Mouse (Mus musculus) intestine, postnatal 0 days (tissue): Measurements from ENCODE around the gene Wipi2. TPM values are rescaled to one million over a fixed set of nuclear protein-coding genes. Genes with fewer than 3 reads are reported as not detected.

Source experiments
- ATAC-seq: fragments of 200-750 bp; cut with Nextera tagmentation; 2 replicates; pipeline ENCODE4 v1.8.0; 2017; ENCODE audit warnings: mild to moderate bottlenecking, moderate TSS enrichment, moderate library complexity
- H3K27ac ChIP-seq: fragments of 300-500 bp; sonication (generic); 2 replicates; pipeline ENCODE4 v1.5.1; 2014; ENCODE audit warnings: mild to moderate bottlenecking, low read depth, low read length, moderate library complexity
- H3K27me3 ChIP-seq: fragments of 300-500 bp; sonication (generic); replicated peaks from 2 replicates; pipeline ENCODE4 v1.6.1; 2014; ENCODE audit warnings: low read length, mixed read lengths; ENCODE audit not compliant: control insufficient read depth, insufficient read depth
- H3K36me3 ChIP-seq: fragments of 300-500 bp; sonication (generic); 2 replicates; pipeline ENCODE4 v1.6.1; 2014; ENCODE audit warnings: mild to moderate bottlenecking, moderate library complexity; ENCODE audit not compliant: control insufficient read depth, insufficient read depth
- H3K4me1 ChIP-seq: fragments of 300-500 bp; sonication (generic); replicated peaks from 2 replicates; pipeline ENCODE4 v1.6.1; 2014; ENCODE audit warnings: antibody characterized with exemption, low read length, mixed read lengths; ENCODE audit not compliant: control insufficient read depth, insufficient read depth
- H3K4me2 ChIP-seq: fragments of 300-500 bp; sonication (generic); replicated peaks from 2 replicates; pipeline ENCODE4 v1.6.1; 2014; ENCODE audit warnings: low read depth, mild to moderate bottlenecking, moderate library complexity
- H3K4me3 ChIP-seq: fragments of 300-500 bp; sonication (generic); 2 replicates; pipeline ENCODE4 v1.5.1; 2014; ENCODE audit warnings: low read depth, low read length
- H3K9ac ChIP-seq: fragments of 300-500 bp; sonication (generic); 2 replicates; pipeline ENCODE4 v1.6.1; 2014; ENCODE audit warnings: mild to moderate bottlenecking, low read depth, low read length
- H3K9me3 ChIP-seq: fragments of 300-500 bp; sonication (generic); 2 replicates; pipeline ENCODE4 v1.6.1; 2016; ENCODE audit warnings: mixed run types; ENCODE audit not compliant: control insufficient read depth
- CTCF ChIP-seq: sonication (generic); IDR thresholded peaks from 2 replicates; pipeline ENCODE4 v1.5.1; 2016; ENCODE audit warnings: low read depth, mild to moderate bottlenecking, control low read depth, antibody characterized with exemption, moderate library complexity
- WGBS: fragments of 180-500 bp; shearing (Covaris S2); extraction: QIAGEN DNeasy Blood & Tissue Kit; methylation state at CpG from one replicate; pipeline ENCODE4 v1.1.7; 2014; 5-methylcytosine and 5-hydroxymethylcytosine counted together
- polyA plus RNA-seq: library from polyadenylated mRNA; unstranded; fragments of >200 nt; fragmentation: Nextera tagmentation; extraction: Ambion mirVana; gene quantifications from 2 replicates; pipeline ENCODE4 v1.2.1, GENCODE M21; 2015

Wipi2 gene
- polyA plus RNA-seq, 1 experiment from 2014 or later = 25.5 TPM

- no peak for TF ChIP-seq CTCF
- no peak for ATAC-seq
- no peaks in the 10 kb centered on the region for H3K9me3 ChIP-seq
- no peak overlapping the region for H3K9ac ChIP-seq
- no peaks in the 10 kb centered on the region for H3K36me3 ChIP-seq
- H3K4me1 ChIP-seq = 0 out of 2 replicates have a peak, but pooled peaks cover 2% of the 10 kb centered on the region
- no peaks in the 10 kb centered on the region for H3K27me3 ChIP-seq
- H3K27ac ChIP-seq = no peak overlapping the region
- H3K4me2 ChIP-seq = no peak overlapping the region
- H3K4me3 ChIP-seq = no peak overlapping the region
- 84% methylated on average over 6 of the region's 6 CpGs for WGBS
These were observed 30.8 kb upstream of the Wipi2 start for GRCm38 (mm10) chr5:142596723-142597122.

- no peak for ATAC-seq
- Histone ChIP-seq H3K36me3 (no peaks in the 10 kb centered on the region), H3K4me1 (0 out of 2 replicates have a peak, but pooled peaks cover 2% of the 10 kb centered on the region), H3K27me3 (no peaks in the 10 kb centered on the region), H3K9me3 (no peaks in the 10 kb centered on the region), H3K4me3 (no peak overlapping the region), H3K9ac (no peak overlapping the region), H3K4me2 (no peak overlapping the region), H3K27ac (no peak overlapping the region)
- TF ChIP-seq CTCF = no peak
- 42% methylated on average over 6 of the region's 6 CpGs for WGBS
These were observed 29.7 kb upstream of the Wipi2 start for GRCm38 (mm10) chr5:142597648-142598390.

- Histone ChIP-seq H3K27me3 (peaks cover 16% of the 10 kb centered on the region; the same call in 1 of the 2 replicates), H3K9ac (no peak overlapping the region), H3K9me3 (no peaks in the 10 kb centered on the region), H3K4me3 (no peak overlapping the region), H3K27ac (no peak overlapping the region), H3K4me2 (no peak overlapping the region), H3K36me3 (no peaks in the 10 kb centered on the region), H3K4me1 (no peaks in the 10 kb centered on the region)
- no peak for TF ChIP-seq CTCF
- 78% methylated on average over 7 of the region's 7 CpGs for WGBS
- ATAC-seq = no peak
These were observed 23.1 kb upstream of the Wipi2 start for GRCm38 (mm10) chr5:142604379-142604778.

- H3K9ac ChIP-seq = no peak overlapping the region
- ATAC-seq = no peak
- 87% methylated on average over 12 of the region's 12 CpGs for WGBS
These were observed 22.2 kb upstream of the Wipi2 start for GRCm38 (mm10) chr5:142605288-142605687.

GRCm38 (mm10) chr5:142608259-142608988 is 19.1 kb upstream of the Wipi2 start, which contains the start of gene Mmd2:
TSS of gene Mmd2 (minus strand) at chr5:142608800.
- Histone ChIP-seq H3K27me3 (peaks cover 19% of the 10 kb centered on the region; the same call in 1 of the 2 replicates), H3K4me3 (peak within 1 kb of the TSS; percentile 27), H3K9me3 (no peaks in the 10 kb centered on the region), H3K4me1 (no peaks in the 10 kb centered on the region), H3K36me3 (no peaks in the 10 kb centered on the region), H3K9ac (0 out of 2 replicates have a peak within 1 kb of the TSS, but pooled peaks have one; percentile 17), H3K4me2 (peak within 1 kb of the TSS; percentile 59), H3K27ac (no peak within 1 kb of the TSS)
- no peak for TF ChIP-seq CTCF
- WGBS = 3% methylated on average over 36 of the region's 42 CpGs
- ATAC-seq = no peak

More at GRCm38 (mm10) chr5:142605288-142605687, 22.2 kb upstream of the Wipi2 start:
- Histone ChIP-seq H3K27me3 (peaks cover 19% of the 10 kb centered on the region; the same call in 1 of the 2 replicates), H3K4me2 (no peak overlapping the region), H3K36me3 (no peaks in the 10 kb centered on the region), H3K4me3 (no peak overlapping the region), H3K9me3 (no peaks in the 10 kb centered on the region), H3K4me1 (no peaks in the 10 kb centered on the region), H3K27ac (no peak overlapping the region)
- TF ChIP-seq CTCF = no peak

- Histone ChIP-seq H3K4me2 (peak overlapping the region; percentile 59), H3K27ac (no peak overlapping the region), H3K9ac (no peak overlapping the region), H3K4me3 (peak overlapping the region; percentile 27), H3K4me1 (no peaks in the 10 kb centered on the region), H3K36me3 (no peaks in the 10 kb centered on the region), H3K9me3 (no peaks in the 10 kb centered on the region), H3K27me3 (peaks cover 19% of the 10 kb centered on the region; the same call in 1 of the 2 replicates)
- no peak for ATAC-seq
- 12% methylated on average over 4 of the region's 4 CpGs for WGBS
- no peak for TF ChIP-seq CTCF
These were observed 18.5 kb upstream of the Wipi2 start for GRCm38 (mm10) chr5:142608989-142609325.
